Mouse (Mus musculus): ENCODE measurements at regions not wholly inside any gene's neighbourhood (a gene's known extent, or its start where the extent isn't known, plus 50 kb on each side); places are given as distances from the start of the nearest gene placed in this dataset.

DNA sequence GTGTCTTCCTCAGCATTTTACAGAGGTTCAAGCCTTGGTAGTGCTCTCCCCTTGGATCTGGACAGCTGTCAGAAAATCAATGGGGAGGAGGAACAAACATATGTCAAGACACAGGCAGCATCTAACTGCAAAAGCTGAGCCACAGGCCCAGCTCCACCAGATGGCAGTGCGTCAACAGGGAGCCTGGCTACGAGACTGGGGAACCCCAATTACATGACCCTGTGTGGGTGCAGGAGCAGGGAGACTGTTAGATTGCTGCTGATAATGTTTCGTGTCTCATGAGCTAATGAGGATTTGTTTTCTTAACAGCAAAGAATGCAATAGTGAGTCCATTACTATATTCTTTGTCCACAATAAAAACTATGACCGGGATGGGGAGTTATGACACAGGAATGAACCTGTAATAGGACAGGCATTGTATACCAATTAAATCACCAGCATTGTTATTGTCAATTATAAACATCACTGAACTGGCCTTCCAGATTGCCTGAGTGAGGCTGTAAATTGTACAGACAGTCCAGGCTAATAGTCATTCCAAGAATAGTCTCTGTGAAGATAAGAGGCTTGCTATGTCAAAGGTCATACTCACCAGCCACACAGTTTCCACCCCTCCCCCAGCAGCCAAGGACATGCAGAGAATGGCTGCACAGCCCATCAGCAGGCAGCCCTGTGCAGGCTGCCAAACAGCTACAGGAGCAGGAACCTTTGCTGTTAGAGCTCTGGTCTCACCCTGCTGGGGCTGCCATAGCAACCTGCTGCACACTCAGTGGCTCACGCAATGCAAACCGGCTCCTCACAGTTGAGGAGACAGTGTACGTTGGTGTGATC, 58.8 kb upstream of the Barx2 start:
- peak; percentile 82 for DNase-seq (ENCODE audit: low read depth)

GRCm38 (mm10) chr9:31972629-31972993, 59.3 kb upstream of the Barx2 start:
- no peak for DNase-seq (ENCODE audit: low read depth)

DNA sequence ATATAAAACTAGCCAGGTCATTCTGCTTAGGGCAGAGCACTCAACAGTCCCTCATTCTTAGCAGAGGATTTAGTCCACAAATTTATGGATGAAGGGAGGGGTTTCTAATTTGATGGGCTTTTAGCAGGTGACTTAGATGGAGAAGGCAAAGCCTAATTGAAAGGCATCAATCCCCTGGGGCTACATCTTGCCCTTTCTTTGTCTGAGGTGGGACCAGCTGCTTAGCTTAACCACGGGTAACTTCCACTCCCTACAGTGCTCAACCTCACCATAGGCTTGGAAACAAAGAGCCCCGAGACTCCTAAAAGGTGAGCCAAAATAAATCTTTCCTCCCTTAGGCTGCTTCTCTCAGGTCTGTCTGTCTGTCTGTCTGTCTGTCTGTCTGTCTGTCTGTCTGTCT, 62.9 kb upstream of the Barx2 start:
- DNase-seq (ENCODE audit: low read depth): no peak

DNA sequence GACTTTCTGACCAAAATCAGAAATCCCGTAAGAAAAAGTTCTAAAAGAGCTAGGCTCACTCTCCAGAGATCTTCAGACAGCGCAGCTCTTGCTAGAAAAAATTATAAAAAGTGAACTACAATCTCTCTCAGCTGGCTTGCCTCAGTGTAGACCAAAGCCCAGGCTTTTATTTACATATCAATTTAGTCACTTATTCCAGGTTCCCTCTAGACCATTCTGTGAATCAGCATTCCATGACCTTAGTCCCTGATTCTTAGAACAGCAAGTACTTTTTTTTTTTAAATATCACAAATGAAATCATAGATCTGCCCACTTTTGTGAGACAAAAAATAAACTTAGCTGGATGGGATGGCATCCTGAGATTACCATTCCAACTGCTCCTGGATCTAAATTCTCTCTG, 64.8 kb upstream of the Barx2 start:
- DNase-seq (ENCODE audit: low read depth): no peak

- DNase-seq (ENCODE audit: low read depth): no peak
Measured at GRCm38 (mm10) chr9:31979211-31979610, 65.9 kb upstream of the Barx2 start.

- DNase-seq (ENCODE audit: low read depth): no peak
Measured at GRCm38 (mm10) chr9:31980459-31980858, 67.2 kb upstream of the Barx2 start.

DNA sequence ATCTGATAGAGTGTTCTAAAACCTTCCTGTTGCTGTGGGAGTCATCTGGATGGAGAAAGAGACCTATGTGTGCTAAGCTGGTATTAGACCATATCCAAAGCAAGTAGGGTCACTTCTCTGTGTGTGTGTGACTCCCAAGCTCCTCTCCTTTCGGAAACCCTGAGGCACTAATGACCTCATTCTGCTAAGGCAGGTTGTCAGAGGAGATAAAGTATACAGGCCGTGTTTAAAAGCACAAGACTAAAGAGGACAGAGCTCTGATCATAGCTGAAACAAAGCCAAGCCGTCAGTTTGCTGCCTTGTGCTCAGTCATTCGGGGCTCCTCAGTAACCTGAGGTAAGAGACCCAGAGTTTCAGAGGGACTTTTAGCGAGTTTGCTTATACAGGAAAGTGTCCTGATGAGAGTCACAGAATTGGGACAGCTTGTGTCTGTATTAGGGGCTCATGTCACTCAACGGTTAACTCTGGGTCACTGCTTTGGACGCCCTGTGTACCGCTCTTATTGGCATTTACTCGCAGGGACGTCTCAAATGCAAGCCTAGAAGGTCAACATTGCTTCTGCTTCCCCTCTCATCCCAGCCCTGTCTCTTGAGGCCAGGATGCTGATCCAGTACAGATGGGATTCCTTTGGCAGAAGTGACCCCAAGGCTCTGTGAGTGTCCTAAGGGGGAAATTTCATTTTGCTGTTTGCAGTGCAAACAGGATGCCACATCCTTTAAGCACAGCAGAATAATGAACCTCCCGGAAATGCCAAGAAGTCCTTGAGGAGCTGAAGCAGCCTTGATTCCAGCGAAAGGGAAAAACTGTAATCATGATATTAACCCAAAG, 70.7 kb upstream of the Barx2 start:
- DNase-seq (ENCODE audit: low read depth): no peak

- DNase-seq (ENCODE audit: low read depth): peak; percentile 64
Measured at GRCm38 (mm10) chr9:31988826-31989225, 75.6 kb upstream of the Barx2 start.

DNA sequence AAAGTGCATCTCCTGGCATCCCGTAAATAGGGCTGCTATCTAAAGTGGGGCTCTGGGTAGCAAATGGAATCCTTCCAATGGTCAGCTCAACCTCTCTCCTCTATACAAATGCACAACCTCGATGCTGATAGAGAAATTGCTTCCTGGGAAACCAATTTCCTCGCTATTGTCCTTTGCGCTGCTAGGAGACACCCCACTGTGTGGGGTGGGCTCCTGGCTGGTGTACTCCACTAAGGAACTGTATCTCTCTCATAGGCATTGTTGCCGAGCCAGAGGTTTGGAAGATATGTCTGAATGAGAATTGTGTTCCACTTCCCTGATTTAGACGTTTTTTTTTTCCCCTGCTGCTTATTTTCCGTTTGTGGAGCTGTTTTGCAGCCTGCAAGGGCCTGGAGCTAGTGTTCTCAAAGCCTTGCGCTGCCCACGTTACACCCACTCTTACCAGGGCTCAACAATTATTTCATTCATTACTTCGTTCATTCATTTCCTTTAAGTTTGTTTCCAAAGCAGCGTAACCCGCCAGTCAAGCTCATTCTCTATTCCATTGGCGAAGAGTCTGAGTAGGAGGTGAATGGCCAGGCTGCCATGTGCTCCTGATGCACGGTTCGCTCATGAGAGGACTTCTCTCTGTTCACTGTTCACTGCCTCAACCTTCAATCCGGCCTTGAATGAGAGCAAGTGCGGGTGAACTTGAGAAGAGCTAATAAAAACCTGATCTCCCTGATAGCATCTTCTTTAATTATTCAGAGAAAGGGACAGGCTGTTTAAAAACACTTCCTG, 76.5 kb upstream of the Barx2 start:
- DNase-seq (ENCODE audit: low read depth): no peak

DNA sequence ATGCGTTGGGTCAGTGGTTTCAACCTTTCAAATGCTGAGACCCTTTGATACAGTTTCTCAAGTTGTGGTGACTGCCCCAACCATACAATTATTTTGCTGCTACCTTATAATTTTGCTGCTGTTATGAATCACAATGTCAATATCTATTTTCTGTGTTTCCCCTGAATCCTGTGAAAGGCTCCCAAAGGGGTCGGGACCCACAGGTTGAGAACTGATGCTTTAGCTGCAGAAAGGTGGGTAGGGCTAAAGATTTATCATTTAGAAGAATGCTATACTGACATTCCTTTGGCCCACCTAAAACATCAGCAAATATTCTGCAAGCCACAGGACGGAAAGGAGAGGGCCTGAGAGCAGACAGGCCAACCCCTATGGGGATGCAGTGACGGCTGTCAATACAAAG, 77.2 kb upstream of the Barx2 start:
- no peak for DNase-seq (ENCODE audit: low read depth)

- DNase-seq (ENCODE audit: low read depth): no peak
Measured at GRCm38 (mm10) chr9:31993631-31994601, 80.7 kb upstream of the Barx2 start.

DNA sequence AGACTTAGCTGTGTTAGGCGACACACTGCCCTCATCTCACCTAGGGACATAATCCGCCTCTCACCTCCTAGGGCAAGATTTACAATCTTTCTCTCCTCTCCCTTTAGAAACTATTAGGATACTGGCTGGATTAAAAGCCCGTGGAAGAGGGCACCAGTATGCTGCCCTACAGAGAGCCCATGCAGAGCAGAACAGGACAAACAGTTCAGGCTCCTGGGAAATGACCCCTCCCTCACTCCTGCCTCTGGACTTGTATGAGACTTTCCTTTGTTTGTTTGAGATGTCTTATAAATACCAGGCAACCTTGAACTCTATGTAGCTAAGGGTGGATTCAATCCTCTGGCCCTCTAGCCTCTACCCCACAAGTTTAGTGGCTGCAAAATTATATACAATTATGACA, 81.8 kb upstream of the Barx2 start:
- no peak for DNase-seq (ENCODE audit: low read depth)

DNA sequence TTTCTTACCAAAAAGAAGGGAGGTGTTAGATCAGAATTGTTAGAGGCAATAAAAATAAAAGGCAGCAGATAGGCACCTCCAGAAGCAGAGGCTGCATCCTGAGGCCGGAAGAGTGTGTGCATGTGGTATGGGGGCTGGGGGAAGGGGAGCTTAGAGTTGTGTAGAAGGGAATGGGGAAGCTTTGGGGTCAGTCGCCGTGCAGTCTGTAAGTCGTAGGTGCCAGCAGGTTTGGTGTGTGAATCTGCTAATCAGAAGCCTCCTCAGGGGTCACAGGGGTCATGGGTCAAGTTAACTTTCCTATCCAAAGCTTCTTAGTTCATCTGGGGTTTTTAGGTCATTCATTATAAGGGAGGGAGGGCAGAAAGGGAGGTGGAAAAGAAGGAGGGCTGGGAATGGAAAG, 82.4 kb upstream of the Barx2 start:
- DNase-seq (ENCODE audit: low read depth): no peak

GRCm38 (mm10) chr9:31996466-31997177, 83.4 kb upstream of the Barx2 start:
- DNase-seq (ENCODE audit: low read depth): no peak

DNA sequence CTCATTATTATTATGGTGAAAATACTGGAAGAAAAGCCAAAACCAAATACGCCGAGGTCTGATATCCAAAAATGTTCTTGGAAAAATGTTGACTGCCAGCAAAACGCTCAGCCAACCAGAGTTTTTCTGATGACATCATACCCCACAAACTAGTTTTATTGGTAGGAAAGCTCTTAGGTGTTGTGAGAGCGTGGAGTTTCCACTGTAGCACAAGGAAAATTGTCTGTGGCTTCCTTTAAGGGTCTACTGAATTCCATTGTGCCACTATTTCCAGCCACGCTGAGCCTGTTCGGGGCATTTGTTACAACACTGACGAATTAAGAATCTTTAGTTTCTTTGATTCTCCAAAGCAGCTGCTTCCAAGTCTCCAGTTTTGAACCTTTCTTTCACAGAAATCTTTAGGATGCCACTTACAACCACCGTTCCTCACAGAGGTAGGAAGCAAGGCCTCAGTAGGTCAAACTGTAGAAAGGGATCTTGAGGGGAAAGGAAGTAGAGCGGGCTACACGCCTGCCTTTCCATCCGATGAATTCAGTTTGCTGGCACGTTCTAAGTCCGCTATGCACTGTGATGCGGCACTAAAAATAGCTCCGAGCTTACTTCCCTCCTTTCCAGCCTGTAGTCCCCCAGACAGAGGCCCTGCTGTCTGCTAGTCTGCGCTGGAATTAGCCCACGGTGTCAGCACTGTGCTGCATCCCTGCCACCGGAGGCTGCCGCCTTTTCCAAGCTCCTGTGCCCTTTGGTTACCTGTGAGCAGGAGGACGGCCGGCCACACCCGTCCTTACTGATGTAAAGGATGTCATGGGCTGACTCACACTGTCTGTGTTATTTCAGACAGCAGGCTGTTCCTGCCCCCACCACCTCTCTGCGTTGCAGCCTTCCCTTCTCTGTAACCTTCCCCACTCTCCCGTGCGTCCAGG, 84.2 kb upstream of the Barx2 start:
- no peak for DNase-seq (ENCODE audit: low read depth)

GRCm38 (mm10) chr9:31998488-31999280, 85.4 kb upstream of the Barx2 start:
- DNase-seq (ENCODE audit: low read depth): no peak

DNA sequence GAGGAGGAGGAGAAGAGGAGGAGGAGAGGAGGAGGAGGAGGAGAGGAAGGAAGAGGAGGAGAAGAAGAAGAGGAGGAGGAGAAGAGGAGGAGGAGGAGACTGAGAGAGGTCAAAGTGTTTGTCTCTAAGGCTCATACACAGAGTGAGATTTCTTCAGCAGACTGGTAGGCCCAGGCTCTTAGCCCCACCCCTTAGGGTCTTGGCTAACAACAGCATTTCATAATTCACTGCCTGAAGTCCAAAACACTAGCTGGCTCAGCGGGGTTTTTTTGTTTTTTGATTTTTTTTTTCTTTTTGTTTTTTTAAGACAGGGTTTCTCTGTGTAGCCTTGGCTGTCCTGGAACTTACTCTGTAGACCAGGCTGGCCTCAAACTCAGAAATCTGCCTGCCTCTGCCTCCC, 86.5 kb upstream of the Barx2 start:
- DNase-seq (ENCODE audit: low read depth): peak; percentile 72

DNA sequence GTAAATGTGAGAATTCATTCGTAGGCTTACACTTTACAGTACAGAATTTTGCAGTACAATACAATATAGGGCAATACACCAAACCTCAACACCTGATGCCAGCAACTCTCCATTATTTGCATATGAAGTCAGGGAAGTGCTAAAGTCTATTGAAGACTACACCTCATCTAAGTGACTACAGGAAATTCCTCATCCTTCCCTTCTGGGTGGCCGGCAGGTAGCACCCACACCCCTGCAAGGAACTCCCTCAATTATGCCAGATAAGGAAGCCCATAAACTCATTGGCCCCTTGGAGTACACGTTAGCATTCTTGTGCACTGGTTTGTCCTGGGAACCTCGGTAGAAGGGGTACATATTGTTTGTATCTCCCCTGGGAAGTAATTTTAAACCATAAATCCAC, 89.7 kb upstream of the Barx2 start:
- DNase-seq (ENCODE audit: low read depth): no peak

- DNase-seq (ENCODE audit: low read depth): no peak
Measured at GRCm38 (mm10) chr9:32003730-32004129, 90.5 kb upstream of the Barx2 start.
